Mouse (Mus musculus): ENCODE results near the gene N4bp2l2. TPM values are rescaled to one million over a fixed set of nuclear protein-coding genes. Genes with fewer than 3 reads are reported as not detected.
"Not testable (repeated sequence)": the region's sequence is repeated elsewhere in the genome, so short reads cannot be mapped to it uniquely, and the experiment has no call there.

Gene N4bp2l2
- polyA plus RNA-seq, 1 experiment from 2014 or later, result 45.0 TPM

- H3K27ac ChIP-seq (ENCODE audit: low read depth, low read length), result no peak overlapping the region
- no peaks in the 10 kb centered on the region for H3K9me3 ChIP-seq (ENCODE audit: control insufficient read depth, low read length)
- DNase-seq (ENCODE audit: low spot score), result peak; percentile 16
- H3K36me3 ChIP-seq (ENCODE audit: control insufficient read depth, insufficient read depth, low read length), result no peaks in the 10 kb centered on the region
- H3K4me3 ChIP-seq (ENCODE audit: low read depth, low read length), result peak overlapping the region; percentile 94
- H3K4me2 ChIP-seq (replicated peaks; ENCODE audit: low read depth, low read length), result peak overlapping the region; percentile 37
- 58% methylated on average over 6 of the region's 6 CpGs for WGBS
- ATAC-seq (ENCODE audit: low FRiP score), result no peak
- H3K27me3 ChIP-seq (ENCODE audit: control insufficient read depth, insufficient read depth, low read length), result no peaks in the 10 kb centered on the region
- H3K4me1 ChIP-seq (replicated peaks; ENCODE audit: control insufficient read depth, insufficient read depth, low read length), result no peaks in the 10 kb centered on the region
- H3K9ac ChIP-seq (ENCODE audit: low read depth, low read length), result peak overlapping the region; percentile 98
Measured at GRCm38 (mm10) chr5:150674866-150675265, 8.9 kb upstream of the N4bp2l2 start.

GRCm38 (mm10) chr5:150673880-150674621 lies 8.1 kb upstream of the N4bp2l2 start:
- Histone ChIP-seq H3K27me3 (ENCODE audit: control insufficient read depth, insufficient read depth, low read length) (no peaks in the 10 kb centered on the region), H3K4me3 (ENCODE audit: low read depth, low read length) (peak overlapping the region; percentile 94), H3K36me3 (ENCODE audit: control insufficient read depth, insufficient read depth, low read length) (no peaks in the 10 kb centered on the region), H3K9ac (ENCODE audit: low read depth, low read length) (peak overlapping the region; percentile 98), H3K9me3 (ENCODE audit: control insufficient read depth, low read length) (no peaks in the 10 kb centered on the region), H3K27ac (ENCODE audit: low read depth, low read length) (peak overlapping the region; percentile 97), H3K4me1 (replicated peaks; ENCODE audit: control insufficient read depth, insufficient read depth, low read length) (no peaks in the 10 kb centered on the region), H3K4me2 (replicated peaks; ENCODE audit: low read depth, low read length) (peak overlapping the region; percentile 37)
- DNase-seq (ENCODE audit: low spot score), result peak; percentile 67
- peak; percentile 81 for ATAC-seq (ENCODE audit: low FRiP score)
- WGBS, result 2% methylated on average over 25 of the region's 91 CpGs

GRCm38 (mm10) chr5:150673153-150673835 lies 7.3 kb upstream of the N4bp2l2 start, which contains the start of gene Pds5b:
Pds5b (plus strand) TSS chr5:150673739.
- 17% methylated on average over 45 of the region's 49 CpGs for WGBS
- peak within 1 kb of the TSS; percentile 98 for H3K9ac ChIP-seq (ENCODE audit: low read depth, low read length)
- H3K9me3 ChIP-seq (ENCODE audit: control insufficient read depth, low read length), result no peaks in the 10 kb centered on the region
- H3K36me3 ChIP-seq (ENCODE audit: control insufficient read depth, insufficient read depth, low read length), result no peaks in the 10 kb centered on the region
- ATAC-seq (ENCODE audit: low FRiP score) (peak; percentile 97), DNase-seq (ENCODE audit: low spot score) (peak; percentile 98)
- no peaks in the 10 kb centered on the region for H3K27me3 ChIP-seq (ENCODE audit: control insufficient read depth, insufficient read depth, low read length)
- H3K4me1 ChIP-seq (replicated peaks; ENCODE audit: control insufficient read depth, insufficient read depth, low read length), result no peaks in the 10 kb centered on the region
- peak within 1 kb of the TSS; percentile 97 for H3K27ac ChIP-seq (ENCODE audit: low read depth, low read length)
- H3K4me3 ChIP-seq (ENCODE audit: low read depth, low read length), result peak within 1 kb of the TSS; percentile 94
- H3K4me2 ChIP-seq (replicated peaks; ENCODE audit: low read depth, low read length), result peak within 1 kb of the TSS; percentile 37

DNA sequence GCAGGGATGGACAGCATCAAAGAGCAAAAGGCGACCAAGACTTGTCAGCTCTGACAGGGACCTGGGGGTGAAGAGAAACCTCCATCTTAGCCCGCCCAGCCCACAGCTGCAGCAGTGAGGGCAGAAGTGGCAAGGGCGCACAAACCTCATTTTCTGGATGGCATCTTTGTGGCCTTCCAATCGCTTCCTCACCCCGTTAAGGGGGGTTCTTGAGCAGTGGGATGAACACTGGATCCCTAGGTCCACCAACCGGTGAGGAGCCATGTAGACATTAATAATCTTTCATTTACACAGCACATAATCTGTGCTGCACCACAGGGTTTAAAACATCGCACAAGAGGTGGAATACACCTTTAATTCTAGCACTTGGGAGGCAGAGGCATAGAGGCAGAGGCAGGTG lies 6.4 kb upstream of the N4bp2l2 start:
- no peak overlapping the region for H3K4me2 ChIP-seq (replicated peaks; ENCODE audit: low read depth, low read length)
- H3K9me3 ChIP-seq (ENCODE audit: control insufficient read depth, low read length), result no peaks in the 10 kb centered on the region
- DNase-seq (ENCODE audit: low spot score), result no peak
- H3K4me1 ChIP-seq (replicated peaks; ENCODE audit: control insufficient read depth, insufficient read depth, low read length), result no peaks in the 10 kb centered on the region
- no peak overlapping the region for H3K4me3 ChIP-seq (ENCODE audit: low read depth, low read length)
- no peak overlapping the region for H3K27ac ChIP-seq (ENCODE audit: low read depth, low read length)
- H3K9ac ChIP-seq (ENCODE audit: low read depth, low read length), result no peak overlapping the region
- WGBS, result 94% methylated on average over 7 of the region's 7 CpGs
- H3K27me3 ChIP-seq (ENCODE audit: control insufficient read depth, insufficient read depth, low read length), result no peaks in the 10 kb centered on the region
- no peaks in the 10 kb centered on the region for H3K36me3 ChIP-seq (ENCODE audit: control insufficient read depth, insufficient read depth, low read length)
- no peak for ATAC-seq (ENCODE audit: low FRiP score)

GRCm38 (mm10) chr5:150668731-150669130 lies 2.7 kb upstream of the N4bp2l2 start:
- H3K4me2 ChIP-seq (replicated peaks; ENCODE audit: low read depth, low read length), result no peak overlapping the region
- H3K9me3 ChIP-seq (ENCODE audit: control insufficient read depth, low read length), result no peaks in the 10 kb centered on the region
- no peaks in the 10 kb centered on the region for H3K36me3 ChIP-seq (ENCODE audit: control insufficient read depth, insufficient read depth, low read length)
- H3K27ac ChIP-seq (ENCODE audit: low read depth, low read length), result no peak overlapping the region
- no peak for DNase-seq (ENCODE audit: low spot score)
- H3K9ac ChIP-seq (ENCODE audit: low read depth, low read length), result no peak overlapping the region
- no peak for ATAC-seq (ENCODE audit: low FRiP score)
- H3K4me1 ChIP-seq (replicated peaks; ENCODE audit: control insufficient read depth, insufficient read depth, low read length), result no peaks in the 10 kb centered on the region
- H3K4me3 ChIP-seq (ENCODE audit: low read depth, low read length), result no peak overlapping the region
- H3K27me3 ChIP-seq (ENCODE audit: control insufficient read depth, insufficient read depth, low read length), result no peaks in the 10 kb centered on the region
- whole genome bisulfite sequencing, result 63% methylated on average over 4 of the region's 4 CpGs

- H3K27ac ChIP-seq (ENCODE audit: low read depth, low read length), result peak overlapping the region; percentile 94
- no peaks in the 10 kb centered on the region for H3K9me3 ChIP-seq (ENCODE audit: control insufficient read depth, low read length)
- no peaks in the 10 kb centered on the region for H3K4me1 ChIP-seq (replicated peaks; ENCODE audit: control insufficient read depth, insufficient read depth, low read length)
- peak overlapping the region; percentile 92 for H3K9ac ChIP-seq (ENCODE audit: low read depth, low read length)
- ATAC-seq (ENCODE audit: low FRiP score), result peak; percentile 98
- peak overlapping the region; percentile 97 for H3K4me3 ChIP-seq (ENCODE audit: low read depth, low read length)
- H3K27me3 ChIP-seq (ENCODE audit: control insufficient read depth, insufficient read depth, low read length), result no peaks in the 10 kb centered on the region
- peak overlapping the region; percentile 70 for H3K4me2 ChIP-seq (replicated peaks; ENCODE audit: low read depth, low read length)
- under 1% methylated on average over 50 of the region's 52 CpGs for WGBS
- DNase-seq (ENCODE audit: low spot score), result peak; percentile 97
- H3K36me3 ChIP-seq (ENCODE audit: control insufficient read depth, insufficient read depth, low read length), result 0 out of 2 replicates have a peak, but pooled peaks cover 4% of the 10 kb centered on the region
Measured at GRCm38 (mm10) chr5:150665132-150665954, 640 bp downstream of the N4bp2l2 start.

DNA sequence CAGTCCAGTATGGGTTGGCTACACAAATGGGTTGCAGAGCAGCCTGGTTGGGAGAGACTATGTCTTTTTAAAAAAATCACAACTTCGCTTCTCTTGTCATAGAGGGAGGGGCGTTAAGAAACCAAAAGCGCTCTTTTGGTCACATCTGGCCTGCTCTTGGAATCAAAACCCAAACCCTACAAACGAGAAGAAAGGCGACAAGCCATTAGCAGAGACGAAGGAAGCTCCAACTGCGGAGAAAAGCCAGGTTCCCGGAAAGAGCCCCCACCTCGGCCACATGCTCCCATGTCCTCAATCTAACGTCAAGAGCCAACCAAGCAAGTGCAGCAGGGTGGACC lies 1.2 kb downstream of the N4bp2l2 start:
- no peaks in the 10 kb centered on the region for H3K4me1 ChIP-seq (replicated peaks; ENCODE audit: control insufficient read depth, insufficient read depth, low read length)
- H3K27ac ChIP-seq (ENCODE audit: low read depth, low read length), result peak overlapping the region; percentile 94
- H3K9me3 ChIP-seq (ENCODE audit: control insufficient read depth, low read length), result no peaks in the 10 kb centered on the region
- 0 out of 2 replicates have a peak, but pooled peaks cover 4% of the 10 kb centered on the region for H3K36me3 ChIP-seq (ENCODE audit: control insufficient read depth, insufficient read depth, low read length)
- peak overlapping the region; percentile 92 for H3K9ac ChIP-seq (ENCODE audit: low read depth, low read length)
- ATAC-seq (ENCODE audit: low FRiP score), result no peak
- no peaks in the 10 kb centered on the region for H3K27me3 ChIP-seq (ENCODE audit: control insufficient read depth, insufficient read depth, low read length)
- DNase-seq (ENCODE audit: low spot score), result no peak
- WGBS, result under 1% methylated on average over 10 of the region's 10 CpGs
- H3K4me2 ChIP-seq (replicated peaks; ENCODE audit: low read depth, low read length), result peak overlapping the region; percentile 70
- H3K4me3 ChIP-seq (ENCODE audit: low read depth, low read length), result peak overlapping the region; percentile 97

- 95% methylated on average over 7 of the region's 7 CpGs for WGBS
- H3K27ac ChIP-seq (ENCODE audit: low read depth, low read length); DNase-seq (ENCODE audit: low spot score); H3K4me1 ChIP-seq (replicated peaks; ENCODE audit: control insufficient read depth, insufficient read depth, low read length); H3K4me2 ChIP-seq (replicated peaks; ENCODE audit: low read depth, low read length); H3K36me3 ChIP-seq (ENCODE audit: control insufficient read depth, insufficient read depth, low read length); ATAC-seq (ENCODE audit: low FRiP score); H3K27me3 ChIP-seq (ENCODE audit: control insufficient read depth, insufficient read depth, low read length); H3K9ac ChIP-seq (ENCODE audit: low read depth, low read length); H3K4me3 ChIP-seq (ENCODE audit: low read depth, low read length); H3K9me3 ChIP-seq (ENCODE audit: control insufficient read depth, low read length): not testable (repeated sequence)
Measured at GRCm38 (mm10) chr5:150663926-150664325, 2.1 kb downstream of the N4bp2l2 start.

Measured in hindbrain, embryonic 11.5 days (tissue).